Mouse (Mus musculus) left cerebral cortex, postnatal 25 days (tissue): ENCODE results near the gene Pttg1ip. TPM values are rescaled to one million over a fixed set of nuclear protein-coding genes. Genes with fewer than 3 reads are reported as not detected.
A peak's percentile ranks its signal among the peaks of the same experiment; 100 is the strongest.

Experiments
- DNase-seq, 2 experiments: peaks; one replicate each; pipeline ENCODE4 v3.0.0; 2022; ENCODE audit warnings: low spot score in 2 of 2, mixed read lengths in 1 of 2
- intact Hi-C: fragments of 180-260 bp; cut with DNase I; formaldehyde crosslinking; loops from one replicate; pipeline ENCODE4 v1.15.1; 2025
- total RNA-seq, 2 experiments: library from RNA; stranded (reverse); gene quantifications; 2 replicates each; pipeline ENCODE4 v1.2.3; 2021

Gene Pttg1ip
- total RNA-seq, 2 experiments from 2014 or later, result 71.0 to 87.6 TPM

DNA sequence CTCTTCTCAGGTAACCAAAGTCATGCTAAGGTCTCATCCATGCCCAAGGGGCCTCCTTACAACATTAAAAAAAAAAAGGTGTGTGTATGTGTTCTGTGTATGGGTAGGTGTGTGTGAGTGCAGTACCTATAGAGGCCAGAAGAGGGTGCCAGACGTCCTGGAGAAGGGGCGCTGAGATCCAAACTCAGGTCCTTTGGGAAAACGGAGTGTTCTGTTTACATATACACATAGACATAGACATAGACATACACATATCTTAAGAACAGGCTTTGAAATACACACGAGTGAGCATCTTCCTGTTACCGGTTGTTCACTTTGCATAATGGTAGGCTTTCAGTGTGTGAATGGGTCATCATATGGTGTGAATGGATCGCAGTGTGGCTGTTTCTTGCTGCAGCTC, 22.6 kb downstream of the Pttg1ip start:
- no peak for DNase-seq
- intact Hi-C loops, result no loop called here

DNA sequence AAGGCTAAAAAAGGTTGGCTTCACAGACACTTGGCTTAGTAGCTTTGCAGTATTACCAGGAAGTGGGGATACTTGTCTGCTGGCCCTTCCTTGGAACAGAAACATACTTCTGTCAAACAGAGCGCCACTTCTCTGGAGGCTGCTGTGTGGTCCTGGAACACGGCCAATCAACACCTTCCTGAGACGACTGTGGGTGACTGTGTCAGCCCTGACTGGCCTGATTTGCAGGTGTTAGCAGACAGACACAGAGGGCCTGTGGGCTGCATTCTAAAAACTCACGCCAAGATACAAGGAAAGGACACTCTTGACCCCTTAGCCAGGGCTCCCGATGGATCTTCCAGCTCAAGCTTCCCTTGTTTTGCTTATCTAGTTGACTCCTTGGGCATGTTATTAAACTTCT, 23.4 kb downstream of the Pttg1ip start:
- intact Hi-C loops, result loop anchor here (5.0 kb wide), 1 partner anchor 88 kb away; the partner anchor contains the start of gene Fam207a
- DNase-seq, result no peak

DNA sequence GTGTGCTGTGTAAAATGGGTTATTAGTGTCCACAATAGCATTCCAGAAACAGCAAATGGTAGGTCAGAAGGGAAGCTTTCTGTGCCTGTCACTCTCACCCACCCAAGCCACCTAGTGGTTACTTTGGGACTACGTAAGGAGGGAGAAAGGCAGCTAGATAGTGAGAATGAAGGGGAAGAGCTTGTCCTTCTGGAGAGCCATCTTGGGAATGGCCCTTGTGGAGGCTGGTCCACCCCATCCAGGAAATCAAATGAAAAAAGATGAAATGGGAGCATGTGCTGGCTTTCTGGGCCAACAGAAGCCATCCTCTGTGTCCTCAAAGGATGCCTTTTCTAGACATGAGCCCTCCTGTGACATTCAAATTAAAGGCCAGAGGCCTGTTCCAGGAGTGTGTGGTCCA, 23.8 kb downstream of the Pttg1ip start:
- DNase-seq, result no peak

DNA sequence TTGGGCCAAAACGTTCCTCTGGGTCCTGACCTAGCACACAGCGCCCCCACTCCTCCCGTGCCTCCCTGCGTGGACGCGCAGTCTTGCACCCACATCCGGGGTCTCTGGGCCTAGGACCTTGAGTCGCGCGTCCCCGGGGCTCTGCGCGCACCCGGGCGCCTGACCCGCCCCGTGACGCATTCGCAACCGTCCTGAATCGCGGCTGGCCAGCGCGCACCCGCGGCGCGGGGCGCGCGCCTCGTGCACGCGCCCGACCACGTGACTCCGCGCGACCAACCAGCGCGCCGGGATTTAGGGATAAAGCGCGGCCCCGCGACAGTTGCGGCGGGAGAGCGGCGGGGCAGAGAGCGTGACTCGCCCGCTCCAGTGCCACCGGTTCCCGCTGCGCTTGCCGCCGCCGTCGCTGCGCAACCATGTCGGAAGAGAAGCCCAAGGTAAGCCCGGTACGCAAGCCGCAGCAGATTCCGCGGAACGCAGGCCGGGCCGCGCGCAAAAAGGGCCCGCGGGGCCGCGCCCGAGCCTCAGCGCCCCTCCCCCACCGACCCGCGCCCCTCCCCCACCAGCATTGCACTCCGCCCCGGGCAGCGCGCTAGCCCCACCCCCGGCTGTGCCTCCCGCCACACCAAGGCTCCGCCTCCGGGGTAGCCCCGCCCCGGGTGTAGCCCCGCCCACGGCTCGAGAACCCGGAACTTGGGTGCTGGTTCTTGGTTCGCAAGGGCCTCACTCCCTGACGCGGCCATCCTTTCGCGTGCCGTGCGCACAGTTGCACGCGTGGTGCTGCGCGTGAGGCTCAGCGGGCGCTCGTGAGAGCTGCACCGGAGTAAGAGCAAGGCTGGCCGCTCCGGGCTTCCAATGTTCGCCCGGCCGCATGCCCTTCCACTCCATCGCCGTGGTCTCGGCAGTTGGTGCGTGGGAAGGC, 24.6 kb downstream of the Pttg1ip start, which contains the start of the genes Sumo3 and Gm49325:
Sumo3 (plus strand) TSS at position 190 of the 919 bp plus-strand sequence.
Gm49325 (plus strand) TSS at position 290 of the 919 bp plus-strand sequence.
- intact Hi-C loops, result loop anchor here (2.0 to 5.0 kb wide), 2 partner anchors 23 to 89 kb away; partner anchors contain the start of gene Fam207a
- peak; percentile 90 to 94 for DNase-seq

More for the DNA sequence above, 23.8 kb downstream of the Pttg1ip start:
- intact Hi-C loops, result loop anchor here (5.0 kb wide), 1 partner anchor 88 kb away; the partner anchor contains the start of gene Fam207a

DNA sequence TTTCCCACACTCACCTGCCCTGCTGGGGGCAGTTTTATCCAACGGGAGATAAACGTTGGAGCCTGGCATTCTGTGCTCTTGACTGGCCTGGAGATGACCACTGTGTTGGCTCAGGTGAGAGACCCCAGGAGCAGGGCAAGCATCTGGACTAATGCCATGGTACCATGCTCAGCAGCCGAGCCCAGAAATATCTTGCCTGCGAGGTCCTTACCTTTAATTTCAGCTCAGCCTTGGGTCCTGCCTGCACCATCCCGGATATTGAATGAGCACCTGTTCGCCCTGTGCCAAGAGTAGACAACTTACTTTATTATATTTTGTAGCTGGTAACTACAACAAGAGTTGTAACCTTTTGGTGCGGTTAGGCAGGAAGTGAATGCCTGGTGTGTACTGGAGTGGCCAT, 25.3 kb downstream of the Pttg1ip start:
- intact Hi-C loops, result loop anchor here (2.0 to 5.0 kb wide), 2 partner anchors 24 to 90 kb away; partner anchors contain the start of gene Fam207a
- DNase-seq, result no peak

DNA sequence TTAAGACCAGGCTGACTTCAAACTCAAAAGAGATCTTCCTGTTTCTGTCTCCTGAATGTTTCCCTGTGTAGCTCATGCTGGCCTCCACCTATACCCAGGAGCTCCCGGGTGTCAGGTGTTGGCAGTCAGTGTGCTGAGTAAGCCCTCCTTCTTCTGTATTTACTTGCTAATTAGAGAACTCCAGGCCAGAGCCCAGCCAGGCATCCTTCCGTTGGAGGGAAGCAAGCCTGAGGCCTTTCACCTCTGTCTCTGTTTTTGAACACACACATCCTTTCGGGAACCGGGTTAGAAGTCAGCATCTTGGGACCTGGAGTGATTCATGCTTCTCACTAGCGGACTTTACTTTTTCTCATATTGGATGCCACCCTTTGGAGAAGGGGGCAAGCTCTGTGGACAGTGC, 25.9 kb downstream of the Pttg1ip start:
- intact Hi-C loops, result loop anchor here (2.0 to 5.0 kb wide), 2 partner anchors 25 to 90 kb away; partner anchors contain the start of gene Fam207a
- no peak for DNase-seq

DNA sequence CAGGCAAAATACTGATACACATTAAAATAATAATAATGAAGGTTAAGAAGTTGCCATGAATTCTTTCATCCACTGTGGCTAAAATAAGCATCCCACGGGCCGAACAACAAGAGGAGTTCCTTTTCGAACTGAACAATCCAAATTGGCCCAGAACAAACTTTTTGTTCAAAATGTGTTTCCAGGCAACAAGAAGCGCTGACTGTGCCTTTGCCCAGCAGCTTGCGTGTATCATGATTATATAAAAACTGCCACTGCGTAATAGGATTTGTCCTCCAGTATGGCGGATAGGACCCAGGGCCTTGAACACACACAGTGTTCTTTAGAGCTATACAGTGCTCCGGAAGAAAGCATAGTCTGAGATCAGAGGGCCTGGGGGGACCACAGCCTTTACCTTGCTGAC, 27.1 kb downstream of the Pttg1ip start:
- intact Hi-C loops, result loop anchor here (5.0 kb wide), 1 partner anchor 91 kb away; the partner anchor contains the start of gene Fam207a
- peak in 1 of 2 experiments; percentile 50 for DNase-seq

DNA sequence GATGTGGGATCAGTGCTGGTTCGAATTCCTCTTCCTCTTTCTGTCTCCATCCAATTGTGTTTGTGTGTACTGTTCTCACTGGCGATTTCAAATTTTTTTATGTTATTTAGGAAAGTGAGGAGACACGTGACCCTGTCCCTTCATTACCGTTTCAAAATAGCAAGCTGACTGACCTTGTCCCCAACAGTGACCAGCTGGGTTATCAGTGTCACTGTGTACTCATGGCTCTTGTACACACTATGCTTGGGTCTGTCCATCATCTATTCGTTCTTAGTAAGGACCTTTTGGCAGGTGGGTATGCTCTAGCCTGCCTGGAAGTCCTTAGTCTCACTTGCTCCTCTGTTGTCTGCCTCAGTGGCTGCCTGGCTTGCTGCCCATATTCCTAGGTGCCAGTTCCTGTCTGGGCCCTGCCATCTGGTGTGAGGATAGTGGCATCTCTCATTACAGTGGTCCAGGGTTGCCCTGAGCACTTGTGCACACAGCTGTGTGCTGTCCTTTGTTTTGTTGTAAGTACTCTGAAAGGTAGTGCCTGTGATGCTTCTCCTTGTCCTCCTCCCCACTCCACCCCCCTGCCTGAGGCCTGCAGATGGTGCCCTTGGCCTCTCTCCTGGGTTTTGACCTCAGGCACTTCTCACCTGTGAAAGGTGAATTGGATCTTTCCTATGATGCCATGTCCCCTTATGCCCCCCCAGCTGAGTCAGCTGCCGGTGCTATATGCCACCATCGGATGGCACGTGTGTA, 28.9 kb downstream of the Pttg1ip start:
- intact Hi-C loops, result loop anchor here (2.0 kb wide), 1 partner anchor 20 kb away; no protein-coding TSS in a partner anchor

DNA sequence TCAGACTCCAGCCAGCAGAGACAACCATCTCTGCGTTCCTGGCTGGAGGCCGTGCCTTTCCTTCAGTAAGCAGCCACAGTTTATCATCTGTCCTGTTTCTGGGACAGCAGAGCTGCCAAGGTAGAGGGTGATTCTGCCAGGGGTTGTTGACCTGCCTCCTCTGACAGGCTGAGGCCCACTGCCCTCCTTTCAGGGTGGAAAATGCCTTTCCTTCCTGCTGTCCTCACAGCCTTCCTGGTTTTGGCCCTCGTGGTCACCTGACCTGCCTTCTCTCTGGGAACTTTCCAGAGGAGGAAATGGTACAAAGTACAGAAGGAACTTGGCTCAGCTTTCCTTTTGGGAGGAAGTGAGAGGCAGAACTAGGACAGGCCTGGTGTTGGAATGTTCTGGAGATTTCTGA, 31.9 kb downstream of the Pttg1ip start:
- intact Hi-C loops, result no loop called here
- DNase-seq, result no peak

More for the DNA sequence above, 28.9 kb downstream of the Pttg1ip start:
- no peak for DNase-seq

DNA sequence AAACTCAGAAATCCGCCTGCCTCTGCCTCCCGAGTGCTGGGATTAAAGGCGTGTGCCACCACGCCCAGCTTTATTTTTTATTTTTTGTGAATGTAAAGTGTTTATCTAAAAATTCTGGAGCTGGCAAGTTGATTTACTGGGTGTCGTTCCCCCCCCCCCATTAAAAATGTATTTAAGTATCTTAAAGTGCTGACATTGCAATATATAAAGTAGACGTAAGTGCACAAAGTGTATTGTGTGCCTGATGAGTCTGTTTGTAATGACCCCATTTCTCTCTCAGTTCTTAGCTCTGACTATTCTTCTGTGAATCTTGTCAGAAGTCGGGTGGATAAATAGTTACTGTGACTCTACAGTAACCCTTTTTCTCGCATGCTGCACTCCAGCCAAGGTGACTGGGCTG, 34.1 kb downstream of the Pttg1ip start:
- no peak for DNase-seq
- intact Hi-C loops, result no loop called here

DNA sequence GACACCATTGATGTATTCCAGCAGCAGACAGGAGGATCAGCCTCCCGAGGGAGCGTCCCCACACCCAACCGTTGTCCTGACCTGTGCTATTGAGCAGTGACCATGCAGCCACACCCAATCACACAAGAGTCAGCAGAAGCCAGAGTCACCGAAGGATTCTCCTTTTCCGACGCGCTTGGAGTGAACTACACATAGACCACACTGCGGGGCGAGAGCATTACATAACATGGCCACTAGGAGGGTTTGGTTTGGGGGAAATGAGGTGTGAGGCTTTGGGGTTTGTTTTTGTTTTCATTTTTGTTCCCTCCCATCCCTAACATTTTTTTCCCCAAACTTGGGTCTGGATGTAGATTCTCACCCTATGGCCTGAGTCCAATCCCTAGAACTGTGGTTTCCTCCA, 34.6 kb downstream of the Pttg1ip start:
- no peak for DNase-seq
- intact Hi-C loops, result no loop called here

DNA sequence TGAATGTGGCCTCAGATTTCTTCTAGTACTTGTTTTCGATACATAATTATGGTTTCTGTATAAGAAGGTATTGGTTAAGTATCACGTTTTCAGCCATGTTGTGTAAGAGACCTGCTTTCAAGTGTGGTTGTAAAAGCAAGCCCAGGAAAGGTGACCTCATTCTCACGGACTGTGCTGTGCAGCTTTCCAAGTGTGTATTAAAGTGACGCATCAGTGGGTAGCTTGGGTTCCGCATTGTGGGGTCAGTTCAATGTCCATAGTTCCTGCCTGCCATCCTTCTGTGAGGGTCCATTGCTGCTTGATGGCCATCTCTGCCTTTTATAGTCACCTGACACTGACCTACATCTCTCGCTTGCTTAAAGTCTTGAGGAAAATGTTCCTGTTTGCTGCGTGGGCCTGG, 35.4 kb downstream of the Pttg1ip start:
- intact Hi-C loops, result no loop called here

DNA sequence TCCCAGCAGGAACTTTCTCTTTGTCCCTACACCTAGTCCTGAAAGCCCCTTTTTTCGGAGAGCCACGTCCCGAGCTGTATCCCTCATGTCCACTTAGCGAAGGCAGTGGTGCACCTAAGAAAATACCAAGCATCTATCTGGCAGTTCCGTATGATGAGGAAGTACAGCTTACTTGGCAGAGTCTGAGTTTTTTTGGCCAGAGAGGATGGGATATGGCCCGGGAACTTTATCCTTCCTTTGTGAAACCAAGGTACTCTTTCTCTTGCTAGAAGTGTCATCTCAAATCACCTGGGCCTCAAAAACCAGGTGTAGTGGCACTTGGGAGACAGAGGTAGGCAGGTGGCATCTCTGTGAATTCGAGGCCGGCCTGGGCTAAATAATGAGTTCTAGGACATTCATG, 40.0 kb downstream of the Pttg1ip start:
- DNase-seq, result no peak
- intact Hi-C loops, result loop anchor here (5.0 kb wide), 2 partner anchors 39 to 104 kb away; partner anchors contain the start of genes Fam207a and Pttg1ip

More for the DNA sequence above, 35.4 kb downstream of the Pttg1ip start:
- DNase-seq, result no peak

DNA sequence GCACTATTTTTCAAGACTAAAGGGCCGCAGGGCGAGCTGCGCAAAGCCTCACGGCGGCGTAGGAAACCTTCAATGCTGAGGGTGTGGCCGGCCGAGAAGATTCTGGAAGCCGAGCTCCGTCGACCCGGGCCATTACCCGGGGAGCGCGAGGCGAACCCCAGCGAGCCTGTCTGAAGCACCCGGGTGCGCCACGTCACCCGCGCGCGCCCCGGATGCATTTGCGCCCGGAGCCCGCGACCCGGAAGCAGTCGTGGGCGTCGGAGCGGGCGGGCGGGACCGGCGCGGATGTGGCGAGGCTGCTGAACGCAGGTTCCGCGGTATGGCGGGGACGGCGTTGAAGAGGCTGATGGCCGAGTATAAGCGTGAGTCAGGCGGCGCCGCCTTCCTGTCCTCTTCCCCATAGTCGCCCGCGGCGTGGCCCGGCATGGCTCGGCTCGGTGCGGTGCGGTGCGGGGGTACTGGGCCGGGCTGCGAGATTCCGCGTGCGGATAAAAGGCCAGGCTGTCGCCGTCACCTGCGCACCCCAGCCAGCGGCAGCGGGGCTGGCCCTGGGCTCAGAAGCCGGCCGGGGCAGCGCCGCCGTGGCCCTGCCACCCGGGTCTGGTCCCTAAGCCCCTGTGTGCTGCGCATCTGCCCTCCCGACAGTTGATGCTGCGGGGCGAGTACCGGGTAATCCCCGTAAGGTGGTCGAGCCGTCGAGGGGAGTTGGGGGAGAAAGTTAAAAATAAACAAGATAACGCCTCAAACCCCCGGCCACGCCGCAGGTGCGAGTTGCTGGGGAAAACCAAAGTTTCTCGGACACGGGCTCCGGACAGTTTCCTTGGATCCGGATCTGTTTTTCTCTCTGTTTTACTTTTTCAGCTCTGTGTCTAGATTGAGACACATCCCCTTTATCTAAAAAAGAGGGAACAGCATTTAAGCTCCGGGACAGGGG, 40.8 kb downstream of the Pttg1ip start, which contains the start of gene Ube2g2:
Ube2g2 (plus strand) TSS at position 221 of the 934 bp plus-strand sequence.
- intact Hi-C loops, result loop anchor here (5.0 kb wide), 2 partner anchors 40 to 105 kb away; partner anchors contain the start of genes Fam207a and Pttg1ip

DNA sequence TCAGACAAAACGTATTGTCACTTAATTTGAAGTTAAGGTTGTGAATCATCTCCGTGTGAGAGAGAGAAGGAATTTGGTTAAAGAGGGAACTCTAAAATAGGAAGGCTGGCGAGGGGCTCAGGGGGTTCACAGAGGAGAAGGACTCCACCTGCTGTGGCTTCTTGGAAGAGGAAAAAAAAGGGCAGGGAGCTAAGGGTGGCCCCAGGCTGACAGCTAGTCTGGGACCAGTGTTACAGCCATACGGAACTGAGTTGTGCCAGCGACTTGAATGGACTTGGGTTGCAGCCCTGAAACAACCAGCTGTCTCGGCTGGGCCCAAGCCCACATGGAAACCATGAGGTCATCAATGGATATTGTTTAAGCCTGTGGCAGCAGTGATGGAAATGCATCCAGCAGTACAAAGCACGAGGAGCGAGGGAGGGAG, 41.6 kb downstream of the Pttg1ip start:
- peak in 1 of 2 experiments; percentile 50 for DNase-seq
- intact Hi-C loops, result loop anchor here (5.0 kb wide), 2 partner anchors 41 to 106 kb away; partner anchors contain the start of genes Fam207a and Pttg1ip

More for the DNA sequence above, 40.8 kb downstream of the Pttg1ip start, which contains the start of gene Ube2g2:
- peak; percentile 92 to 94 for DNase-seq

DNA sequence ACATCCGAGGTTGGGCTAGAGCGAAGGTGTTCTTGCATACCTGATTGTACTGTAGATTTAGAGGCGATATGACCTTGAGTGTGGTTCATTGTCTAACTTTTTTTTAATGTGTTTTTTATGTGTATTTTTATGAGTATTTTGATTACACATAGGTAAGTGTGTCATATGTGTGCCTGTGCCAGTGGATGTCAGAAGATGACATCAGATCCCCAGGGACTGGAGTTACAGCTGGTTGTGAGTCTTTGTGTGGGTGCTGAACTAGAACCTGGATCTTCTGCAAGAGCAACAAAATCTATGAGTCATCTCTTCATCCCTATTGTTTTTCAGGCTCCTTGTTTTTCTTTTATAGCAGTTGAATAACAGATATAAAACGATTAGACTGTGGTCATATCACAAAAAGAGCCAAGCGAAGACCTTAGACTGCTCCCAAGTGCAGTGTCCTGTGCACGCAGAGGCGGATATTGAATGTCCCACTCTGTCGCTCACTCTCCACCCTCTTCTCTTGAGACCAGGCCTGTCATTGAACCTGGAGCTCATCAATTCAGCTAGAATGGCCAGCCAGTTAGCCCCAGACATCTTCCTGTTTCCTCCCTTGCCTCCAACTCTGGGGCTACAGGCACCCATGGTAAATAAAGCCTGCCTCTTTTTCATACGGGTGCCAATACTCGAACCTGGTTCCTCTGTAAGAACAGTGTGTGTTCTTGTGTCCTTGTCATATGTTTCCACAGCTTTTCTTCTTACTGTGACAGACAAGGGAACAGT, 42.3 kb downstream of the Pttg1ip start:
- no peak for DNase-seq
- intact Hi-C loops, result loop anchor here (5.0 kb wide), 2 partner anchors 42 to 107 kb away; partner anchors contain the start of genes Fam207a and Pttg1ip

DNA sequence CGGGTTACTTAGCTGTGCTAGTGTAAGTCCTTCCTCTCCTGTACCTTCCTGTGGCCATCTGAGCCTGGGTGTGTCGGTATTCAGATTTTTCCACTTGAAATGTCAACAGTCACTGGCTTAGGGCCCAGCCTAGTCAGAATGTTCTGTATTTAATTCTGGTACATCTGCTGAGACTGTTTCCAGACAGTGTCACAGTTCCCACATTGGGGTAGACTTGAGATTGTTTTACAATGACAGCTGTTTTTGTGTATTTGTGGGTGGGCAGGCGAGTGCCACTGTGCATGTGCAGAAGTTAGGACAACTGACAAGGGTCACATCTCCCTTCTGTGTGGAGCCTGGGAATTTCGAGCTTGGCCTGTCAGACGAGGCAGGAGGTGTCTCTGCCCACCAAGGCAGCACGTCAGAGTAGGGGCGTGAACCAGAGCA, 43.1 kb downstream of the Pttg1ip start:
- intact Hi-C loops, result loop anchor here (5.0 kb wide), 2 partner anchors 42 to 107 kb away; partner anchors contain the start of genes Fam207a and Pttg1ip

More for the DNA sequence above, 43.1 kb downstream of the Pttg1ip start:
- DNase-seq, result peak; percentile 54 to 80
